Mouse (Mus musculus): ENCODE measurements around the gene Zfp874b.
A peak's percentile ranks its signal among the peaks of the same experiment; 100 is the strongest.
"Not testable (repeated sequence)": the region's sequence is repeated elsewhere in the genome, so short reads cannot be mapped to it uniquely, and the experiment has no call there.

Zfp874b gene

GRCm38 (mm10) chr13:67483625-67484423 lies at the start of gene Zfp874b:
Gene Zfp874b (minus strand): TSS chr13:67484258.
- DNase-seq: peak; percentile 88 to 89

GRCm38 (mm10) chr13:67527049-67527730 lies 43.1 kb upstream of the Zfp874b start:
- no peak for DNase-seq

GRCm38 (mm10) chr13:67525753-67526410 lies 41.8 kb upstream of the Zfp874b start, which contains the start of the genes Gm26965 and Zfp87:
Gene Gm26965 (minus strand): TSS chr13:67526151.
Gene Zfp87 (minus strand): TSS chr13:67526177.
- peak; percentile 93 for DNase-seq

GRCm38 (mm10) chr13:67500908-67501307 lies 16.9 kb upstream of the Zfp874b start:
- DNase-seq: no peak

GRCm38 (mm10) chr13:67500084-67500719 lies 16.1 kb upstream of the Zfp874b start, which contains the start of gene Zfp58:
Gene Zfp58 (minus strand): TSS chr13:67500555.
- DNase-seq: peak; percentile 79 to 81

- no peak for DNase-seq
Observed at GRCm38 (mm10) chr13:67495631-67496030, 11.6 kb upstream of the Zfp874b start.

- no peak for DNase-seq
Observed at GRCm38 (mm10) chr13:67484424-67484811, 360 bp upstream of the Zfp874b start.

- no peak for DNase-seq
Observed at GRCm38 (mm10) chr13:67481528-67481927, 2.5 kb downstream of the Zfp874b start.

- no peak for DNase-seq
Observed at GRCm38 (mm10) chr13:67469274-67469673, 14.8 kb downstream of the Zfp874b start.

- DNase-seq: peak; percentile 31 to 41
Observed at GRCm38 (mm10) chr13:67463506-67464185, 20.4 kb downstream of the Zfp874b start.

GRCm38 (mm10) chr13:67452021-67452309 lies 32.1 kb downstream of the Zfp874b start:
- no peak for DNase-seq

GRCm38 (mm10) chr13:67451172-67452020 lies 32.7 kb downstream of the Zfp874b start, which contains the start of gene Zfp874a:
Gene Zfp874a (minus strand): TSS chr13:67451624.
- peak; percentile 88 to 91 for DNase-seq

- not testable (repeated sequence) for DNase-seq
Observed at GRCm38 (mm10) chr13:67437095-67437494, 47.0 kb downstream of the Zfp874b start.

GRCm38 (mm10) chr13:67428116-67428515 lies 55.9 kb downstream of the Zfp874b start:
- DNase-seq: no peak

- DNase-seq: not testable (repeated sequence)
Observed at GRCm38 (mm10) chr13:67425699-67426098, 58.4 kb downstream of the Zfp874b start.

GRCm38 (mm10) chr13:67422532-67422931 lies 61.5 kb downstream of the Zfp874b start:
- not testable (repeated sequence) for DNase-seq

All from B cell, adult 2 months (primary cell).